Mouse (Mus musculus): ENCODE measurements around the gene Cracr2a. TPM values are rescaled to one million over a fixed set of nuclear protein-coding genes. Genes with fewer than 3 reads are reported as not detected.

The Cracr2a gene
- polyA plus RNA-seq, 1 experiment from 2014 or later: 0.32 TPM

GRCm38 (mm10) chr6:127641077-127641801 lies 80.1 kb downstream of the Cracr2a start:
- ATAC-seq: no peak

DNA sequence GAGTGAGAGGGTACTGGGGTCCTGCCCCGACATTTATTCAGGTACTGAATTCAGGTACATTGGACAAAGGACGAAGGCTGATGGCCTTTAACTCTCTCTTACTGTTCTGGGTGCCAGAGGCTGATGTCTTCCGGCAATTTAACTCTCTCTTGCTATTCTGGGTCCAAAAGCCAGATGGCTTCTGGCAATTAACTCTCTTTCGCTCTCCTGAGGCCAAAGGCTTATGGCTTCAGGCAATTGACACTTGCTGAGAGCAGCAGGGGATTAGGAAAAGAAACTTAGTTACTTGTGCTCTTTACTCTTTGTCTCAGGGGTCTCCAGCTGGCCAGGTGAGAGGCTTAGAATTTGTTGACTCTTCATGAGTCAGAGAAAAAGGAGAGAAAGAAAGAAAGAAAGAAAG lies 94.8 kb downstream of the Cracr2a start:
- WGBS: 16% methylated on average over 4 of the region's 4 CpGs

More at GRCm38 (mm10) chr6:127641077-127641801, 80.1 kb downstream of the Cracr2a start:
- Histone ChIP-seq H3K36me3 (ENCODE audit: control insufficient read depth, insufficient read depth) (no peaks in the 10 kb centered on the region), H3K27ac (ENCODE audit: low read length) (no peak overlapping the region), H3K4me3 (replicated peaks; ENCODE audit: low read length) (no peak overlapping the region), H3K4me1 (replicated peaks; ENCODE audit: control insufficient read depth, insufficient read depth, low read length) (peaks cover 8% of the 10 kb centered on the region; the same call in 1 of the 2 replicates), H3K9me3 (ENCODE audit: control insufficient read depth, low read length) (no peaks in the 10 kb centered on the region), H3K9ac (replicated peaks; ENCODE audit: low read depth, low read length) (no peak overlapping the region), H3K27me3 (replicated peaks; ENCODE audit: control insufficient read depth, insufficient read depth, low read length) (no peaks in the 10 kb centered on the region), H3K4me2 (ENCODE audit: low read length) (no peak overlapping the region)
- WGBS: 70% methylated on average over 8 of the region's 8 CpGs

DNA sequence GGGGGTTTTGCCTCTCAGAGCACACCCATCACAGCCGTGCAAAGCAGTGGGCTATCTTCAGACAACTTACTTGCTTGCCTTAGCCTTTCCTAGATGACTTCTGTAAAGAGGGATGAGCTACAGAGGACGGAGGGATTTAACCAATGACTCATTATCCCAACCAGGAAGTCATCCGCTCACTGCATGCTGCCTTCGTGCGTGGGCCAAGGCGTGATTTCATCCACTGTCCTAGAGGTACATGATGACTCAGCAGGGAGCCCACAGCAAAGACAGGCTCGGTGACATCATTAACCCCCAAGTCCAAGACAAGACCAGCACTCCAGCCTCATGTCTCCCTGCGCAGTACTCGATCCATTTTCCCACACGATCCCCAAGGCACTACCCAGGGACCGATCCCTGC lies 96.0 kb downstream of the Cracr2a start:
- WGBS: 92% methylated on average over 11 of the region's 11 CpGs
- no peak for ATAC-seq

More for the DNA sequence above, 94.8 kb downstream of the Cracr2a start:
- Histone ChIP-seq H3K27me3 (replicated peaks; ENCODE audit: control insufficient read depth, insufficient read depth, low read length) (no peaks in the 10 kb centered on the region), H3K9me3 (ENCODE audit: control insufficient read depth, low read length) (no peaks in the 10 kb centered on the region), H3K9ac (replicated peaks; ENCODE audit: low read depth, low read length) (no peak overlapping the region), H3K4me1 (replicated peaks; ENCODE audit: control insufficient read depth, insufficient read depth, low read length) (peaks cover 11% of the 10 kb centered on the region; the same call in 1 of the 2 replicates), H3K4me3 (replicated peaks; ENCODE audit: low read length) (no peak overlapping the region), H3K4me2 (ENCODE audit: low read length) (no peak overlapping the region), H3K27ac (ENCODE audit: low read length) (no peak overlapping the region), H3K36me3 (ENCODE audit: control insufficient read depth, insufficient read depth) (no peaks in the 10 kb centered on the region)
- ATAC-seq: no peak

DNA sequence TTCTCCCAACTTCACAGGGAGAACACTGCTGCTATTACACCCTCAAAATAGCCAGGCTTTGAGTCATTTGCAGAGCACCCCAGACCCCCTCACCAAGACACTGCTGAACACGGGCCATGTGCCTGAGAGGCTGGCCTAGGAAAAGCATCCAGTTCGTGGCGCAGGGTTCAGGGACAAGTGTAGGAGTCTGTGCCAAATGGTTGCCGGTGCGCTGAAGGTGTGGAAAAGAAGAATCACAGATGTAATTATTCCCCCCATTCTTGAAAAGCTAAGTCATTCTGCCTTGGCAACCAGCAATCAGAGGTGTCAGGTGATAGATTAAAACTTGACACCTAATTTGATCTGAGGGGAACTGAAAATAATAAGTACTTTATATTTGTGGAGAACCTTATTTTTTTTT lies 98.3 kb downstream of the Cracr2a start:
- peaks cover 16% of the 10 kb centered on the region; the same call in 1 of the 2 replicates for H3K4me1 ChIP-seq (replicated peaks; ENCODE audit: control insufficient read depth, insufficient read depth, low read length)
- H3K36me3 ChIP-seq (ENCODE audit: control insufficient read depth, insufficient read depth): no peaks in the 10 kb centered on the region
- H3K27me3 ChIP-seq (replicated peaks; ENCODE audit: control insufficient read depth, insufficient read depth, low read length): no peaks in the 10 kb centered on the region
- H3K9ac ChIP-seq (replicated peaks; ENCODE audit: low read depth, low read length): no peak overlapping the region
- H3K4me2 ChIP-seq (ENCODE audit: low read length): no peak overlapping the region
- no peaks in the 10 kb centered on the region for H3K9me3 ChIP-seq (ENCODE audit: control insufficient read depth, low read length)
- 30% methylated on average over 5 of the region's 5 CpGs for WGBS
- no peak overlapping the region for H3K4me3 ChIP-seq (replicated peaks; ENCODE audit: low read length)
- no peak overlapping the region; the same call in 1 of the 2 replicates for H3K27ac ChIP-seq (ENCODE audit: low read length)
- peak; percentile 32; the same call in 1 of the 2 replicates for ATAC-seq

More for the DNA sequence above, 96.0 kb downstream of the Cracr2a start:
- Histone ChIP-seq H3K4me1 (replicated peaks; ENCODE audit: control insufficient read depth, insufficient read depth, low read length) (peaks cover 11% of the 10 kb centered on the region; the same call in 1 of the 2 replicates), H3K4me2 (ENCODE audit: low read length) (no peak overlapping the region), H3K36me3 (ENCODE audit: control insufficient read depth, insufficient read depth) (no peaks in the 10 kb centered on the region), H3K27ac (ENCODE audit: low read length) (no peak overlapping the region), H3K27me3 (replicated peaks; ENCODE audit: control insufficient read depth, insufficient read depth, low read length) (no peaks in the 10 kb centered on the region), H3K9ac (replicated peaks; ENCODE audit: low read depth, low read length) (no peak overlapping the region), H3K4me3 (replicated peaks; ENCODE audit: low read length) (no peak overlapping the region), H3K9me3 (ENCODE audit: control insufficient read depth, low read length) (no peaks in the 10 kb centered on the region)

DNA sequence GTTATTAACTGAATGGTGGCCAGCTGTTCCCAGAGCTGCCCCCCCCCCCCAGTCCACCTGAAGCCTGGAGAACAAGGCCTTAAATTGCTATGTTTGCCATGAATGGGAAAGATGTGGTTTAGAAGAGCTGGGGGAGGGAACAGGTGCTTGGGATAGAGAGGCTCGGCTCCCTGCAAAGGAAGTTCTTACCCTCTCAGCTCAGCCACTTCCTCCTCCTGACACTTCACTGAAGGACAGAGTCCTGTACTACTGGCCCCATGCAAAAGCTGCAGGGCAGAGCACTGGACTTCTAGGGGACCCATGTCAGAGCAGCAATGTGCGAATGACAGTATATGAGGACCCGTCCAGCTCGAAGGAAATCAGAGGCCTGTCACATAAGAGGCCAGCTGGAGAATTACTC lies 98.8 kb downstream of the Cracr2a start:
- peak; percentile 21; the same call in 1 of the 2 replicates for ATAC-seq
- no peaks in the 10 kb centered on the region for H3K9me3 ChIP-seq (ENCODE audit: control insufficient read depth, low read length)
- no peak overlapping the region for H3K4me3 ChIP-seq (replicated peaks; ENCODE audit: low read length)
- no peaks in the 10 kb centered on the region for H3K36me3 ChIP-seq (ENCODE audit: control insufficient read depth, insufficient read depth)
- no peaks in the 10 kb centered on the region for H3K27me3 ChIP-seq (replicated peaks; ENCODE audit: control insufficient read depth, insufficient read depth, low read length)
- 77% methylated on average over 4 of the region's 4 CpGs for WGBS
- H3K4me2 ChIP-seq (ENCODE audit: low read length): no peak overlapping the region
- H3K9ac ChIP-seq (replicated peaks; ENCODE audit: low read depth, low read length): no peak overlapping the region
- H3K27ac ChIP-seq (ENCODE audit: low read length): no peak overlapping the region
- H3K4me1 ChIP-seq (replicated peaks; ENCODE audit: control insufficient read depth, insufficient read depth, low read length): peaks cover 16% of the 10 kb centered on the region; the same call in 1 of the 2 replicates

GRCm38 (mm10) chr6:127661717-127662292 lies 100.7 kb downstream of the Cracr2a start:
- ATAC-seq: no peak
- H3K36me3 ChIP-seq (ENCODE audit: control insufficient read depth, insufficient read depth): no peaks in the 10 kb centered on the region
- H3K4me1 ChIP-seq (replicated peaks; ENCODE audit: control insufficient read depth, insufficient read depth, low read length): peaks cover 16% of the 10 kb centered on the region; the same call in 1 of the 2 replicates
- no peaks in the 10 kb centered on the region for H3K27me3 ChIP-seq (replicated peaks; ENCODE audit: control insufficient read depth, insufficient read depth, low read length)
- 83% methylated on average over 7 of the region's 7 CpGs for WGBS
- no peak overlapping the region for H3K4me2 ChIP-seq (ENCODE audit: low read length)
- H3K9me3 ChIP-seq (ENCODE audit: control insufficient read depth, low read length): no peaks in the 10 kb centered on the region
- no peak overlapping the region for H3K27ac ChIP-seq (ENCODE audit: low read length)
- H3K9ac ChIP-seq (replicated peaks; ENCODE audit: low read depth, low read length): no peak overlapping the region
- no peak overlapping the region for H3K4me3 ChIP-seq (replicated peaks; ENCODE audit: low read length)

DNA sequence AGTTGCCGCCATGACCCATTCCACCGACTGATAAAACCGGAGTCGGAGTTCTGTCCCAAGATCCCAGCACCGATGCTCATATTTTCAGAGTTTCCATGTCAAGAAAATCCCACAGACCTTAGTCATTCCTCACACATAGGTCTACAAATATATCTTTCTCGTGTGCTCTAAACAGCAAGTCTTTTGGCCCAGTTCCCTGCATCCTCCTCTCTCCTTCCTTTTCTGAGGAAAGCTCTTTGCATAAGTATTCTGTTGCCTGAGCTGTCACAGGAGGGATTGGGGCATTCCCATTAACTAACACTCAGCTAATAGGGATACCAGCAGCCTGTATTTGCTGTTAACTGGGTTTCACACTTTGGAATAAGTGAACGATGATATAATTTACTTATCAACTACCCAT lies 102.1 kb downstream of the Cracr2a start:
- H3K9me3 ChIP-seq (ENCODE audit: control insufficient read depth, low read length): no peaks in the 10 kb centered on the region
- WGBS: 76% methylated on average over 7 of the region's 7 CpGs
- H3K9ac ChIP-seq (replicated peaks; ENCODE audit: low read depth, low read length): no peak overlapping the region
- H3K36me3 ChIP-seq (ENCODE audit: control insufficient read depth, insufficient read depth): no peaks in the 10 kb centered on the region
- H3K4me3 ChIP-seq (replicated peaks; ENCODE audit: low read length): no peak overlapping the region
- peaks cover 16% of the 10 kb centered on the region; the same call in 1 of the 2 replicates for H3K4me1 ChIP-seq (replicated peaks; ENCODE audit: control insufficient read depth, insufficient read depth, low read length)
- no peaks in the 10 kb centered on the region for H3K27me3 ChIP-seq (replicated peaks; ENCODE audit: control insufficient read depth, insufficient read depth, low read length)
- no peak for ATAC-seq
- H3K4me2 ChIP-seq (ENCODE audit: low read length): no peak overlapping the region
- H3K27ac ChIP-seq (ENCODE audit: low read length): no peak overlapping the region

DNA sequence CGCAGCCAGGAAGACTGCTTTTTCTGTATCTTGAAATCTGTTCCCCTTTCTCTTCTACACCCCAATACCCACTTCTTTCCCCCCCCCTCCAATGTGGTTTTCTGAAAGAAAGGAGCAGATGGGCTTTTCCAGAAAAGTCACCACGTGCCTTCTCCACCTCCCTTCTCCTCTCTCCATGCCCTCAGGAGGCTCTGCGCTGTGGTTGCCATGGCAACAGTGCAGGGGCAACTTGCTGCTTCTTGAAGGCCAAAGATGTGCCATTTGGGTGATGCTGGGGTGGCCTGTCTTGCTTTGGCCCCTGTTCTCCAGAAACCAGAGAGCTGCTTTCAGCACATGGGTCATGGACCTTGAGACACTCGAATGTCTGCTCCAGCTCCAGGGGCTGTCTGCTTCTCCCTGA lies 108.2 kb downstream of the Cracr2a start:
- H3K27me3 ChIP-seq (replicated peaks; ENCODE audit: control insufficient read depth, insufficient read depth, low read length): no peaks in the 10 kb centered on the region
- peaks cover 3% of the 10 kb centered on the region; the same call in 1 of the 2 replicates for H3K4me1 ChIP-seq (replicated peaks; ENCODE audit: control insufficient read depth, insufficient read depth, low read length)
- no peaks in the 10 kb centered on the region for H3K36me3 ChIP-seq (ENCODE audit: control insufficient read depth, insufficient read depth)
- H3K4me2 ChIP-seq (ENCODE audit: low read length): no peak overlapping the region
- no peaks in the 10 kb centered on the region for H3K9me3 ChIP-seq (ENCODE audit: control insufficient read depth, low read length)
- WGBS: 51% methylated on average over 4 of the region's 4 CpGs
- H3K4me3 ChIP-seq (replicated peaks; ENCODE audit: low read length): no peak overlapping the region
- no peak overlapping the region for H3K9ac ChIP-seq (replicated peaks; ENCODE audit: low read depth, low read length)
- no peak for ATAC-seq
- no peak overlapping the region for H3K27ac ChIP-seq (ENCODE audit: low read length)

GRCm38 (mm10) chr6:127670031-127670430 lies 108.9 kb downstream of the Cracr2a start:
- no peak for ATAC-seq
- Histone ChIP-seq H3K36me3 (ENCODE audit: control insufficient read depth, insufficient read depth) (no peaks in the 10 kb centered on the region), H3K27ac (ENCODE audit: low read length) (no peak overlapping the region), H3K27me3 (replicated peaks; ENCODE audit: control insufficient read depth, insufficient read depth, low read length) (no peaks in the 10 kb centered on the region), H3K4me1 (replicated peaks; ENCODE audit: control insufficient read depth, insufficient read depth, low read length) (0 out of 2 replicates have a peak, but pooled peaks cover 3% of the 10 kb centered on the region), H3K9ac (replicated peaks; ENCODE audit: low read depth, low read length) (no peak overlapping the region), H3K4me2 (ENCODE audit: low read length) (no peak overlapping the region), H3K9me3 (ENCODE audit: control insufficient read depth, low read length) (no peaks in the 10 kb centered on the region), H3K4me3 (replicated peaks; ENCODE audit: low read length) (no peak overlapping the region)
- 86% methylated on average over 4 of the region's 4 CpGs for WGBS
